Mouse (Mus musculus) limb, embryonic 15.5 days (tissue): ENCODE data around the gene Grm3. TPM values are rescaled to one million over a fixed set of nuclear protein-coding genes. Genes with fewer than 3 reads are reported as not detected.

ENCODE experiments used
- ATAC-seq: fragments of 200-750 bp; cut with Nextera tagmentation; 2 replicates; pipeline ENCODE4 v1.8.0; 2017; ENCODE audit warnings: low read depth, moderate TSS enrichment; ENCODE audit not compliant: insufficient number of reproducible peaks, low FRiP score, low TSS enrichment
- H3K27ac ChIP-seq: fragments of 300-500 bp; sonication (generic); 2 replicates; pipeline ENCODE4 v1.5.1; 2015; ENCODE audit warnings: moderate library complexity, mild to moderate bottlenecking, inconsistent platforms
- H3K27me3 ChIP-seq: fragments of 300-500 bp; sonication (generic); 2 replicates; pipeline ENCODE4 v1.6.1; 2015; ENCODE audit warnings: inconsistent platforms
- H3K36me3 ChIP-seq: fragments of 300-500 bp; sonication (generic); 2 replicates; pipeline ENCODE4 v1.6.1; 2015; ENCODE audit warnings: inconsistent platforms
- H3K4me1 ChIP-seq: fragments of 300-500 bp; sonication (generic); 2 replicates; pipeline ENCODE4 v1.6.1; 2015; ENCODE audit warnings: inconsistent platforms
- H3K4me2 ChIP-seq: fragments of 300-500 bp; sonication (generic); 2 replicates; pipeline ENCODE4 v1.6.1; 2015; ENCODE audit warnings: mild to moderate bottlenecking, inconsistent platforms
- H3K4me3 ChIP-seq: fragments of 300-500 bp; sonication (generic); 2 replicates; pipeline ENCODE4 v1.5.1; 2015; ENCODE audit warnings: mild to moderate bottlenecking, inconsistent platforms
- H3K9ac ChIP-seq: fragments of 300-500 bp; sonication (generic); 2 replicates; pipeline ENCODE4 v1.6.1; 2015; ENCODE audit warnings: inconsistent platforms
- H3K9me3 ChIP-seq: fragments of 300-500 bp; sonication (generic); 2 replicates; pipeline ENCODE4 v1.6.1; 2016; ENCODE audit warnings: inconsistent platforms
- WGBS: fragments of 180-500 bp; shearing (Covaris S2); methylation state at CpG from one replicate; pipeline ENCODE4 v1.1.7; 2015; 5-methylcytosine and 5-hydroxymethylcytosine counted together
- polyA plus RNA-seq: library from polyadenylated mRNA; unstranded; fragments of >200 nt; fragmentation: Nextera tagmentation; extraction: Ambion mirVana; gene quantifications from 2 replicates; pipeline ENCODE4 v1.2.1, GENCODE M21; 2015

The Grm3 gene
- polyA plus RNA-seq, 1 experiment from 2014 or later = 0.92 TPM

DNA sequence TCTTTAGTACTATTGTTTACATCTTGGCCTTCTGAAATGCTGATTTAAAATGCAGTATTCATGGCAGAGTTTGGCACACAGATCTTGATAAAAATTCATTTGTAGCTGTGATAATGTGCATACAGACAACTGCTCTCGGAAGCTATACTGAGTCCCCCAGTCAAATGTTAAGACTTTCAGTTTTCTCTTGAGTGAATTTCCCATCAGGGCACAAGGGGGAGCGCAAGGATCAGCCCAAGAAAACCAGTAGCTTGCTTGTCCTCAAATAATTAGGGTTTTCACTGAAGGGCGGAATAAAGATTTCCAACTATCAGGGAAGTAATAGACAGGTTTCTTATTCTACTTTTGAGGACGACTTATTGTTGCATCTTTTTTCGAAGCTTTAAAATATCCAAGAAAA is 275.4 kb downstream of the Grm3 start:
- WGBS = 71% methylated on average over 5 of the region's 5 CpGs
- ATAC-seq = no peak
- Histone ChIP-seq H3K9ac (no peak overlapping the region), H3K27ac (no peak overlapping the region), H3K9me3 (no peaks in the 10 kb centered on the region), H3K4me3 (no peak overlapping the region), H3K27me3 (no peaks in the 10 kb centered on the region), H3K4me2 (no peak overlapping the region), H3K36me3 (no peaks in the 10 kb centered on the region), H3K4me1 (no peaks in the 10 kb centered on the region)

DNA sequence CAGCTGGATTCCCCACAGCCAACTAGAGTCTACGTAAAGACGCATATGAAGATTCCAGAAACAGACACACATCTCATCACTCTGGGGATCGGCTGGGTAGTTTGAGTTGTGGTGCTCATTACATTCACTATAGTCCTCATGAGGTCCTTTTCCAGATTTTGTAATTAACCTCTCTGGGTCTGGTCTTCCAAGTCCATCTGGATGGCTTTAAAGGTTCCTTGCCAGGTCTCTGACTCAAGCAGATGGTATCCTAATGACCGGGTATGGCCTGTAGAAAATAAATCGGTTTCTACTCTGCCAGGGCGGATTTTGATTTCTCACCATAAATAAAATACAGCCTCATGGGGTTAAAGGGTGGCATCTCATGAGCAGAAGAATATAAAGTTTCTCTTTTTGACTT is 276.0 kb downstream of the Grm3 start:
- H3K36me3 ChIP-seq = no peaks in the 10 kb centered on the region
- 82% methylated on average over 6 of the region's 6 CpGs for WGBS
- H3K27ac ChIP-seq = no peak overlapping the region
- H3K9ac ChIP-seq = no peak overlapping the region
- no peaks in the 10 kb centered on the region for H3K4me1 ChIP-seq
- no peak overlapping the region for H3K4me2 ChIP-seq
- H3K9me3 ChIP-seq = no peaks in the 10 kb centered on the region
- no peak for ATAC-seq
- no peaks in the 10 kb centered on the region for H3K27me3 ChIP-seq
- H3K4me3 ChIP-seq = no peak overlapping the region

DNA sequence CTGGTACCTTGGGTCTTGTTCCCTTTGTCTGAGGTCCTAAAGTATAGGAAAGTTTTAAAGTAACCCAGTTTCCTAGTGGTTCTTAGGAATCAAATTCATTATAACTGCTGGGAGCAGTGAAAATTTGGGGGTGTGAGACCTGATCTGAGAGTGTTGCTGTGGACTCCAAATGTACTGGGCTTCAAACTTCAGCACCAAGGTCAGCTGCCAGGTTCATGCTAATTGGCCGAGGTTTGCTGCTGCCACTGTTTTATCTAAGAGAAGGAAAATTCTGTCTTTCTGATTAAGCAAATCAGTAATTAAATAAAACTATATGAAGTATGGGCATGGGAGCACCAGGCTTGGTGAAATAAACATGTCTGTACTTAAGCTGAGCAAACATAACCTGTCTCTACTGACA is 278.8 kb downstream of the Grm3 start:
- no peak overlapping the region for H3K9ac ChIP-seq
- H3K9me3 ChIP-seq = no peaks in the 10 kb centered on the region
- 4% methylated on average over 1 of the region's 1 CpGs for WGBS
- no peaks in the 10 kb centered on the region for H3K4me1 ChIP-seq
- H3K4me3 ChIP-seq = no peak overlapping the region
- no peak for ATAC-seq
- no peak overlapping the region for H3K27ac ChIP-seq
- H3K4me2 ChIP-seq = no peak overlapping the region
- H3K36me3 ChIP-seq = no peaks in the 10 kb centered on the region
- H3K27me3 ChIP-seq = no peaks in the 10 kb centered on the region
